Mouse (Mus musculus): ENCODE measurements at regions not wholly inside any gene's neighbourhood (a gene's known extent, or its start where the extent isn't known, plus 50 kb on each side); places are given as distances from the start of the nearest gene placed in this dataset.

GRCm38 (mm10) chr10:108033317-108033795, 121.4 kb upstream of the Otogl start:
- peaks cover 3% of the 10 kb centered on the region; the same call in 1 of the 2 replicates for H3K4me1 ChIP-seq (replicated peaks)
- no peaks in the 10 kb centered on the region for H3K9me3 ChIP-seq (replicated peaks)

GRCm38 (mm10) chr10:108027506-108027905, 115.6 kb upstream of the Otogl start:
- 72% methylated on average over 2 of the region's 2 CpGs for WGBS
- Histone ChIP-seq H3K27ac (no peak overlapping the region), H3K4me3 (no peak overlapping the region), H3K9me3 (replicated peaks) (no peaks in the 10 kb centered on the region), H3K36me3 (no peaks in the 10 kb centered on the region), H3K9ac (no peak overlapping the region), H3K27me3 (no peaks in the 10 kb centered on the region), H3K4me2 (no peak overlapping the region), H3K4me1 (replicated peaks) (peaks cover 3% of the 10 kb centered on the region; the same call in 1 of the 2 replicates)
- no peak for ATAC-seq (replicated peaks; ENCODE audit: insufficient number of reproducible peaks, insufficient read depth, low FRiP score, low read depth)

More at GRCm38 (mm10) chr10:108033317-108033795, 121.4 kb upstream of the Otogl start:
- Histone ChIP-seq H3K27ac (no peak overlapping the region), H3K4me3 (no peak overlapping the region), H3K4me2 (no peak overlapping the region), H3K9ac (no peak overlapping the region), H3K27me3 (no peaks in the 10 kb centered on the region), H3K36me3 (no peaks in the 10 kb centered on the region)
- ATAC-seq (replicated peaks; ENCODE audit: insufficient number of reproducible peaks, insufficient read depth, low FRiP score, low read depth) = no peak
- 97% methylated on average over 1 of the region's 1 CpGs for WGBS

- Histone ChIP-seq H3K27ac (no peak overlapping the region), H3K4me3 (no peak overlapping the region), H3K27me3 (no peaks in the 10 kb centered on the region), H3K4me2 (no peak overlapping the region), H3K36me3 (no peaks in the 10 kb centered on the region), H3K9me3 (replicated peaks) (no peaks in the 10 kb centered on the region), H3K4me1 (replicated peaks) (no peaks in the 10 kb centered on the region), H3K9ac (no peak overlapping the region)
- ATAC-seq (replicated peaks; ENCODE audit: insufficient number of reproducible peaks, insufficient read depth, low FRiP score, low read depth) = 0 out of 2 replicates have a peak, but pooled peaks have one; percentile 31
- 35% methylated on average over 6 of the region's 6 CpGs for WGBS
Observed at GRCm38 (mm10) chr10:108024227-108024626, 112.3 kb upstream of the Otogl start.

- Histone ChIP-seq H3K27ac (no peak overlapping the region), H3K4me2 (no peak overlapping the region), H3K36me3 (no peaks in the 10 kb centered on the region), H3K4me3 (no peak overlapping the region), H3K4me1 (replicated peaks) (no peaks in the 10 kb centered on the region), H3K27me3 (no peaks in the 10 kb centered on the region), H3K9me3 (replicated peaks) (no peaks in the 10 kb centered on the region), H3K9ac (no peak overlapping the region)
- WGBS = 81% methylated on average over 1 of the region's 1 CpGs
- no peak for ATAC-seq (replicated peaks; ENCODE audit: insufficient number of reproducible peaks, insufficient read depth, low FRiP score, low read depth)
Observed at GRCm38 (mm10) chr10:108016552-108016951, 104.6 kb upstream of the Otogl start.

GRCm38 (mm10) chr10:107994836-107995585, 83.1 kb upstream of the Otogl start:
- 62% methylated on average over 2 of the region's 2 CpGs for WGBS
- Histone ChIP-seq H3K27me3 (no peaks in the 10 kb centered on the region), H3K9me3 (replicated peaks) (no peaks in the 10 kb centered on the region), H3K27ac (no peak overlapping the region), H3K4me1 (replicated peaks) (peaks cover 21% of the 10 kb centered on the region), H3K9ac (no peak overlapping the region), H3K4me2 (no peak overlapping the region), H3K36me3 (no peaks in the 10 kb centered on the region), H3K4me3 (no peak overlapping the region)
- ATAC-seq (replicated peaks; ENCODE audit: insufficient number of reproducible peaks, insufficient read depth, low FRiP score, low read depth) = no peak

GRCm38 (mm10) chr10:107992621-107993020, 80.7 kb upstream of the Otogl start:
- Histone ChIP-seq H3K9me3 (replicated peaks) (no peaks in the 10 kb centered on the region), H3K9ac (no peak overlapping the region), H3K36me3 (no peaks in the 10 kb centered on the region), H3K4me1 (replicated peaks) (peaks cover 26% of the 10 kb centered on the region), H3K4me2 (peak overlapping the region; percentile 34; the same call in 1 of the 2 replicates), H3K27ac (peak overlapping the region; percentile 56), H3K27me3 (no peaks in the 10 kb centered on the region), H3K4me3 (no peak overlapping the region)
- ATAC-seq (replicated peaks; ENCODE audit: insufficient number of reproducible peaks, insufficient read depth, low FRiP score, low read depth) = no peak
- WGBS = 18% methylated on average over 3 of the region's 3 CpGs

- H3K4me3 ChIP-seq = no peak overlapping the region
- H3K4me1 ChIP-seq (replicated peaks) = peaks cover 26% of the 10 kb centered on the region
- H3K9me3 ChIP-seq (replicated peaks) = no peaks in the 10 kb centered on the region
- H3K9ac ChIP-seq = no peak overlapping the region
- WGBS = 40% methylated on average over 3 of the region's 3 CpGs
- no peaks in the 10 kb centered on the region for H3K27me3 ChIP-seq
- no peaks in the 10 kb centered on the region for H3K36me3 ChIP-seq
- no peak overlapping the region for H3K4me2 ChIP-seq
- no peak for ATAC-seq (replicated peaks; ENCODE audit: insufficient number of reproducible peaks, insufficient read depth, low FRiP score, low read depth)
- no peak overlapping the region for H3K27ac ChIP-seq
Observed at GRCm38 (mm10) chr10:107990557-107990956, 78.6 kb upstream of the Otogl start.

- no peak for ATAC-seq (replicated peaks; ENCODE audit: insufficient number of reproducible peaks, insufficient read depth, low FRiP score, low read depth)
- H3K36me3 ChIP-seq = no peaks in the 10 kb centered on the region
- no peaks in the 10 kb centered on the region for H3K9me3 ChIP-seq (replicated peaks)
- H3K4me2 ChIP-seq = no peak overlapping the region
- H3K27ac ChIP-seq = no peak overlapping the region
- no peak overlapping the region for H3K9ac ChIP-seq
- H3K27me3 ChIP-seq = no peaks in the 10 kb centered on the region
- 82% methylated on average over 2 of the region's 2 CpGs for WGBS
- peaks cover 26% of the 10 kb centered on the region for H3K4me1 ChIP-seq (replicated peaks)
- no peak overlapping the region for H3K4me3 ChIP-seq
Observed at GRCm38 (mm10) chr10:107989913-107990312, 78.0 kb upstream of the Otogl start.

- no peak overlapping the region for H3K27ac ChIP-seq
- ATAC-seq (replicated peaks; ENCODE audit: insufficient number of reproducible peaks, insufficient read depth, low FRiP score, low read depth) = no peak
- H3K4me1 ChIP-seq (replicated peaks) = no peaks in the 10 kb centered on the region
- no peak overlapping the region for H3K9ac ChIP-seq
- H3K4me2 ChIP-seq = no peak overlapping the region
- H3K9me3 ChIP-seq (replicated peaks) = no peaks in the 10 kb centered on the region
- H3K4me3 ChIP-seq = no peak overlapping the region
- H3K36me3 ChIP-seq = no peaks in the 10 kb centered on the region
- no peaks in the 10 kb centered on the region for H3K27me3 ChIP-seq
- 90% methylated on average over 5 of the region's 5 CpGs for WGBS
Observed at GRCm38 (mm10) chr10:107982632-107983031, 70.7 kb upstream of the Otogl start.

GRCm38 (mm10) chr10:107982082-107982481, 70.1 kb upstream of the Otogl start:
- no peak overlapping the region for H3K27ac ChIP-seq
- H3K4me2 ChIP-seq = no peak overlapping the region
- no peak for ATAC-seq (replicated peaks; ENCODE audit: insufficient number of reproducible peaks, insufficient read depth, low FRiP score, low read depth)
- 91% methylated on average over 1 of the region's 1 CpGs for WGBS
- no peak overlapping the region for H3K9ac ChIP-seq
- H3K4me1 ChIP-seq (replicated peaks) = no peaks in the 10 kb centered on the region
- H3K27me3 ChIP-seq = no peaks in the 10 kb centered on the region
- H3K4me3 ChIP-seq = no peak overlapping the region
- no peaks in the 10 kb centered on the region for H3K9me3 ChIP-seq (replicated peaks)
- no peaks in the 10 kb centered on the region for H3K36me3 ChIP-seq

- no peak for ATAC-seq (replicated peaks; ENCODE audit: insufficient number of reproducible peaks, insufficient read depth, low FRiP score, low read depth)
- no peak overlapping the region for H3K27ac ChIP-seq
- no peaks in the 10 kb centered on the region for H3K9me3 ChIP-seq (replicated peaks)
- no peaks in the 10 kb centered on the region for H3K27me3 ChIP-seq
- no peak overlapping the region for H3K9ac ChIP-seq
- no peak overlapping the region for H3K4me2 ChIP-seq
- H3K36me3 ChIP-seq = no peaks in the 10 kb centered on the region
- H3K4me3 ChIP-seq = no peak overlapping the region
- WGBS = 88% methylated on average over 3 of the region's 3 CpGs
- 0 out of 2 replicates have a peak, but pooled peaks cover 3% of the 10 kb centered on the region for H3K4me1 ChIP-seq (replicated peaks)
Observed at GRCm38 (mm10) chr10:107976392-107976965, 64.5 kb upstream of the Otogl start.

GRCm38 (mm10) chr10:107971748-107972147, 59.8 kb upstream of the Otogl start:
- Histone ChIP-seq H3K9ac (no peak overlapping the region), H3K36me3 (no peaks in the 10 kb centered on the region), H3K27ac (no peak overlapping the region), H3K27me3 (no peaks in the 10 kb centered on the region), H3K4me1 (replicated peaks) (0 out of 2 replicates have a peak, but pooled peaks cover 3% of the 10 kb centered on the region), H3K9me3 (replicated peaks) (no peaks in the 10 kb centered on the region), H3K4me3 (no peak overlapping the region), H3K4me2 (no peak overlapping the region)
- no peak for ATAC-seq (replicated peaks; ENCODE audit: insufficient number of reproducible peaks, insufficient read depth, low FRiP score, low read depth)

Data from heart, embryonic 15.5 days (tissue).